Mouse (Mus musculus) liver, adult 10 weeks (tissue): ENCODE results near the gene Rpa2. TPM values are rescaled to one million over a fixed set of nuclear protein-coding genes. Genes with fewer than 3 reads are reported as not detected.

Source experiments
- polyA plus RNA-seq: library from polyadenylated mRNA; stranded (reverse); fragments of 350-450 nt; fragmentation: Illumina TruSeq; extraction: RNeasy Lipid Tissue Mini Kit (QIAGEN cat#74804); gene quantifications from one replicate; pipeline ENCODE4 v1.2.3, GENCODE M21; 2014; ENCODE audit warnings: low read depth, low replicate concordance

Gene Rpa2
- polyA plus RNA-seq: 2.4 TPM

GRCm38 (mm10) chr4:132767914-132768876 is at the start of gene Rpa2:
Gene Rpa2, plus strand, starts transcription at chr4:132768332.

GRCm38 (mm10) chr4:132732148-132732684 is 35.9 kb upstream of the Rpa2 start, which contains the start of gene Xkr8:
Gene Xkr8, minus strand, starts transcription at chr4:132732546.

GRCm38 (mm10) chr4:132756974-132757373 is 11.2 kb upstream of the Rpa2 start, which contains the start of gene Smpdl3b:
Gene Smpdl3b, minus strand, starts transcription at chr4:132757252.

GRCm38 (mm10) chr4:132796196-132796886 is 28.2 kb downstream of the Rpa2 start, which contains the start of gene Themis2:
Gene Themis2, minus strand, starts transcription at chr4:132796387.

Other genes with a start within 250 kb of the Rpa2 start
- gene Atpif1, start 234.7 kb upstream of the Rpa2 start, polyA plus RNA-seq: 61.3 TPM
- gene Dnajc8, start 232.8 kb upstream of the Rpa2 start, polyA plus RNA-seq: 68.5 TPM
- 0.19 TPM for gene Ptafr, start 204.3 kb upstream of the Rpa2 start, polyA plus RNA-seq
- gene Eya3, start 129.3 kb upstream of the Rpa2 start, polyA plus RNA-seq: 9.5 TPM
- 2.4 TPM for gene Xkr8, start 35.8 kb upstream of the Rpa2 start, polyA plus RNA-seq
- not detected for gene Smpdl3b, start 11.1 kb upstream of the Rpa2 start, polyA plus RNA-seq
- 0.58 TPM for gene Themis2, start 28.1 kb downstream of the Rpa2 start, polyA plus RNA-seq
- gene Ppp1r8, start 74.8 kb downstream of the Rpa2 start, polyA plus RNA-seq: 5.2 TPM
- 33.1 TPM for gene Stx12, start 116.2 kb downstream of the Rpa2 start, polyA plus RNA-seq
- gene Fam76a, start 154.2 kb downstream of the Rpa2 start, polyA plus RNA-seq: 10.5 TPM
- 0.72 TPM for gene Fgr, start 205.8 kb downstream of the Rpa2 start, polyA plus RNA-seq
- gene Ahdc1, start 242.9 kb downstream of the Rpa2 start, polyA plus RNA-seq: 1.3 TPM